Mouse (Mus musculus) liver, adult 10 weeks (tissue): ENCODE measurements around the gene Prpf4. TPM values are rescaled to one million over a fixed set of nuclear protein-coding genes. Genes with fewer than 3 reads are reported as not detected.

ENCODE experiments used
- polyA plus RNA-seq: library from polyadenylated mRNA; stranded (reverse); fragments of 350-450 nt; fragmentation: Illumina TruSeq; extraction: RNeasy Lipid Tissue Mini Kit (QIAGEN cat#74804); gene quantifications from one replicate; pipeline ENCODE4 v1.2.3, GENCODE M21; 2014; ENCODE audit warnings: low read depth, low replicate concordance

The Prpf4 gene
- 4.4 TPM for polyA plus RNA-seq

DNA sequence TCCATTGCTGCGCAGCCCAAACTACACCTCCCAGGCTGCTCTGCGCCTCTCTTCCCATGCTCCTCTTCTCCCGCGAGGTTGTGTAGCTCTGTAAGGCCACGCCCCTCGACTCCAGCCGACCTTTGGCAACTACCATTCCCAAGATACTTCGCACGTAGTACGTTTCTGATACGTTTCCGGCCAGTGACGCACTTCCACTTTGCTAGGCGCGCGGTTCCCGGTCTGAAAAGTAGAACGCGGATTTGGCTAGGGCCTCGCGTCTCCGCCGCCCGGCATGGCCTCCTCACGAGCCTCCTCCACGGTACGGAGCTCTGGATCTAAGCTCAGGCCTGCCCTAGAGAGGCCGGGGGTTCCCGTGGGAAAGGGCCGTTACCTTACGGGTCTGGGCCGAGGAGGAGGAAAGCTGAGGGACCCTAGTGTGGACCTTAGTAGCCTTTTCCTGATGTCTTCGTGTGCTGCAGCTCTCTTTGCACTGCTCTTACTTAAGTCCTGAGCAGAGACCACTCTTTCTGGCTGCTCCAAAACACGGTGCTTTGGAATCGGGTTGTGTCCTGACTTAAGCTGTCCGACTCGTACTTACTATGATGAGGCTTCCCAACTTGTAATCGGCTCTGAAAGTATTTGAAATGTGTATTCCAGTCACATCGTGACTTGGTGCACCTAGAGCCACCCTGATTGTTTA is at the start of gene Prpf4, which contains the start of gene Cdc26:
Gene Prpf4, plus strand, starts transcription at position 197 of the 682 bp plus-strand sequence.
Gene Cdc26, minus strand, starts transcription at position 42 of the 682 bp plus-strand sequence.

DNA sequence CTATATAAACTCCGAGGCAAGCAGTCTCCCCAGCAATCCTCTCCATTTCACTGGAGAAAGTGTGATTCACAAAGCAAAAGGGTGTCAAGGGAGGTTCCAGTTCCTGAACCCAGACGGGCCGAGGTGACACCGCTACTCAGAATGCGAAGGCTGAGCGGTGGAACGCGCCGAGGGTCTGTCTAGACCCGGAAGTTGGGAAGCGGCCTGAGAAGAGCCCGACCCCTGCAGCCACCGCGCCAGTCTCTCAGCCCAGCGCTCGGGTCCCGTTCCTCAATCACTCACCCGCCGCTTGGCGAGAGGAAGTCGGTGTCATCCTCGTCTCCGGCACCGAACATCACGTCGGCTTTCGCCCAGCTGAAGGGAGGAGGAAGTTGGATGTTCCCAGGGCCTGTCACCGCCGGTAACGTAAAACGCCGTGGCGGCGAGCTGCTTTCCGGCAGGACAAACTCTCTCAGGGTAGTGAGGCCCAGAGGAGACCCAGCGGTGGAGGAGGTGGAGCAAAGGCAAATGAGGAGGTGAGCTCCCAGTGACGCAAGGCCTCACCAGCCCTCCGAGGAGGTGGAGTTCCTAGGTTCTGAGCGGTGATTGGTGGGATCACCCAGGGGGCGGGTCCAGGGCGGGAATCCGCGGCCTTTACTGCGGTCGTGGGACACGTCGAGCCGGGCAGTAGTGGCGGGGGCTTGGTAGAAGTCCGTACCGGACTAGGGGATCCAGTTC is 48.4 kb upstream of the Prpf4 start, which contains the start of the genes Fkbp15 and Slc31a1:
Gene Fkbp15, minus strand, starts transcription at position 461 of the 717 bp plus-strand sequence.
Gene Slc31a1, plus strand, starts transcription at position 640 of the 717 bp plus-strand sequence.

DNA sequence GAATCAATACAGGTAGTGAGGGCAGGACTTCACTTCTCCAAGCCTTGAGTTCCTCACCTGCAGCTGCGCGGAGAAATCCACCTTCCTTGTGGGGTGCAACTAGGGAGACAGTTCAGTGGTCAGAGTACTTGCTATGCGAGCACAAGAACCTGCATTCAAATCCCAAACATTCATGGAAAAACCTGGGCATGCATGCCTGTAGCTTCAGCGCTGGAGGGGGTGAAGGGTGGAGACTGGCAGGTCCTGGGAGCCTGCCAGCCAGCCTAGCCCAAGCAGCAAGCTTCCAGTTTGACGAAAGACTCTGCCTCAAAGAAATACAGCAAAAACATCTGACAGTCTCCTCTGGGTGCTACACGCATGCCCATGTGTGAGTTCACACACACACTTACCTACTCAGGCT is 26.5 kb downstream of the Prpf4 start, which contains the start of gene Rnf183:
Gene Rnf183, minus strand, starts transcription at position 172 of the 400 bp plus-strand sequence.

DNA sequence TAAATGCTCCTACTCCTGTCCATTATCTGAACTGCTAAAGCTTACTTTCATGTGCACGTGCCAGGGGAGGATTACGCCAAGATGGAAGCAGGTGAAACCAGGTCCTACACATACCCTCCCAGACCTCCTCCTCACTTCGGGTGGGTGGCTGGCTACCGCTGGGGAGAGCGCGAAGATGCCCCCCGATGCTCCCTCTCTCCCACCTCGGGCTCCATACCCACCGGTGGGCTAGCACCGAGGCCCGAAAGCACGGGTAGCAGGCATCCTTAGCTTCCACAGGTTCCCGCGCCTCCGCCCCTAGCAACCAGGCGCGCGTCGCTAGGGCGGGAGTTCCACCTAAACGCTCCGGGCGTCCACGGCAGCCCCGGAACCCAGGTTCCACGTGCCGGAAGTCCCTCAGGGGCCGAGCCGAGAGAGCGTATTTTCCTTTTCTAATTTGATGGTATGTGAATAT is 62.0 kb downstream of the Prpf4 start, which contains the start of gene Wdr31:
Gene Wdr31, minus strand, starts transcription at position 299 of the 454 bp plus-strand sequence.

Other genes with a start within 250 kb of the Prpf4 start
- gene Zfp37, start 177.8 kb upstream of the Prpf4 start, polyA plus RNA-seq: 1.0 TPM
- 5.2 TPM for gene Slc31a2, start 146.2 kb upstream of the Prpf4 start, polyA plus RNA-seq
- 9.8 TPM for gene Fkbp15, start 48.2 kb upstream of the Prpf4 start, polyA plus RNA-seq
- gene Slc31a1, start 48.1 kb upstream of the Prpf4 start, polyA plus RNA-seq: 252 TPM
- 49.1 TPM for gene Cdc26, start 155 bp upstream of the Prpf4 start, polyA plus RNA-seq
- not detected for gene Rnf183, start 26.5 kb downstream of the Prpf4 start, polyA plus RNA-seq
- not detected for gene Wdr31, start 62.1 kb downstream of the Prpf4 start, polyA plus RNA-seq
- gene Bspry, start 71.3 kb downstream of the Prpf4 start, polyA plus RNA-seq: not detected
- gene Hdhd3, start 94.7 kb downstream of the Prpf4 start, polyA plus RNA-seq: 1.1 TPM
- gene Alad, start 111.1 kb downstream of the Prpf4 start, polyA plus RNA-seq: 7.0 TPM
- gene Pole3, start 116.3 kb downstream of the Prpf4 start, polyA plus RNA-seq: 19.5 TPM
- not detected for gene 4933430I17Rik, start 116.6 kb downstream of the Prpf4 start, polyA plus RNA-seq
- 3.4 TPM for gene Rgs3, start 151.1 kb downstream of the Prpf4 start, polyA plus RNA-seq